ENCODE assay signal across 8 mouse cellular contexts in the genomic region with DNA sequence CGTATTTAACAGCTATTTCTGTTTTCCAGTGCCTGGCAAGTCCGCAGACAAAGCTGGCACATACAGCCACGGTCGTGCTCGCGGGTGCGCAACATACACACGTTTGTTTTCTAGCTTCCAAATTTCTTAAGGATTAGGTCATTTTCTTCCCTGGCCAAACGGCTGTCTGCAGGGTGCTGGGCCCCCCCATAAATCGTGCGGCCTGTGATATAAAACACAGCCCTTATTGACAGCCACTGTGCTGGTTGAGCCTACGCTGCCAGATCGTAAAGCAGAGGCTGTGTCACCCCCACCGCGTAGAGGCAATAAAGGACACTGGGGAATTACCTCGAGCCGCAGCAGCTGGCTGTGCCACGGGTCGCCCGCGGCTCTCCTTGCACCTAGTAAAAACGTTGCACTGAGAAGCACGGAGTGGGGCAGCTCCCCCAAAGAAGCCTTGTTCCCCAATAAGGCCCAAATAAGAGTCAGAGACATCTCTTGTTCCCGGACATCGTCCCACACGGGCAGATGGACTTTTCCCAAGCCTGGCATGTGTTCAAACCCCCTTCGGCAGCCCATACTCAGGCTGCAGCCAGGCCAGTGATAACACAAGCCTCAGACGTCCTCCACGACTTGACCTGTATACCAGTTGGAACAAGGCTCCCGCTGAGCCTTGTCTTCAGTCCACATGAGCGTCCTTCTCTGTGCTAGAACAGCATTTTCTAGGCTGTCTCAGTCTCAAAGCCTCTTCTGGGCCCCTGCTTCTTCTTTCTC.
DNase-seq lines count a peak whose midpoint lies in the region; ATAC-seq and TF ChIP-seq lines count a peak whose summit lies in the region.

No protein-coding gene starts in this region.

- H3K9me3 ChIP-seq in hindbrain, embryonic 13.5 days, result peaks cover 4% of the 10 kb centered on the region; the same call in 1 of the 2 replicates
- H3K9me3 ChIP-seq in hindbrain, embryonic 12.5 days (replicated peaks), result 0 out of 2 replicates have a peak, but pooled peaks cover 2% of the 10 kb centered on the region
- no peaks in the 10 kb centered on the region for H3K9me3 ChIP-seq in ES-E14 (ENCODE audit: control insufficient read depth, insufficient read depth, low read depth, low read length)
- H3K9me3 ChIP-seq in stomach, embryonic 16.5 days (replicated peaks; ENCODE audit: control insufficient read depth, low read length), result peaks cover 4% of the 10 kb centered on the region; the same call in 1 of the 2 replicates
- H3K9me3 ChIP-seq in liver, embryonic 11.5 days (ENCODE audit: control insufficient read depth, low read length), result no peaks in the 10 kb centered on the region

- H3K27me3 ChIP-seq in hindbrain, embryonic 13.5 days, result 0 out of 2 replicates have a peak, but pooled peaks cover 3% of the 10 kb centered on the region
- no peaks in the 10 kb centered on the region for H3K27me3 ChIP-seq in hindbrain, embryonic 12.5 days
- H3K27me3 ChIP-seq in stomach, embryonic 16.5 days (ENCODE audit: control insufficient read depth, insufficient read depth, low read length), result no peaks in the 10 kb centered on the region
- no peaks in the 10 kb centered on the region for H3K27me3 ChIP-seq in liver, embryonic 11.5 days (replicated peaks; ENCODE audit: control insufficient read depth, insufficient read depth, low read length)

- no peak overlapping the region for H3K9ac ChIP-seq in hindbrain, embryonic 13.5 days
- H3K9ac ChIP-seq in hindbrain, embryonic 12.5 days, result no peak overlapping the region
- H3K9ac ChIP-seq in ES-E14 (ENCODE audit: insufficient read depth, low read depth, low read length, poor library complexity, severe bottlenecking), result no peak overlapping the region
- no peak overlapping the region for H3K9ac ChIP-seq in stomach, embryonic 16.5 days (ENCODE audit: low read length)
- H3K9ac ChIP-seq in liver, embryonic 11.5 days (ENCODE audit: low read depth, low read length), result no peak overlapping the region

- peak overlapping the region; percentile 8; the same call in 1 of the 2 replicates for H3K4me2 ChIP-seq in hindbrain, embryonic 13.5 days
- H3K4me2 ChIP-seq in hindbrain, embryonic 12.5 days (replicated peaks), result no peak overlapping the region
- H3K4me2 ChIP-seq in stomach, embryonic 16.5 days (ENCODE audit: low read depth, low read length), result peak overlapping the region; percentile 22; the same call in 1 of the 2 replicates
- H3K4me2 ChIP-seq in liver, embryonic 11.5 days, result no peak overlapping the region

- 0 out of 2 replicates have a peak, but pooled peaks have one; percentile 33 for ATAC-seq in hindbrain, embryonic 13.5 days (ENCODE audit: low FRiP score)
- ATAC-seq in hindbrain, embryonic 12.5 days (ENCODE audit: low FRiP score), result no peak
- peak; percentile 31; the same call in 1 of the 2 replicates for ATAC-seq in stomach, embryonic 16.5 days (ENCODE audit: insufficient read depth, low FRiP score)
- ATAC-seq in liver, embryonic 11.5 days (replicated peaks; ENCODE audit: low FRiP score), result no peak

- H3K36me3 ChIP-seq in hindbrain, embryonic 13.5 days, result no peaks in the 10 kb centered on the region
- H3K36me3 ChIP-seq in hindbrain, embryonic 12.5 days, result no peaks in the 10 kb centered on the region
- H3K36me3 ChIP-seq in ES-E14 (ENCODE audit: control insufficient read depth, insufficient read depth, low read length, poor library complexity, severe bottlenecking), result no peaks in the 10 kb centered on the region
- H3K36me3 ChIP-seq in stomach, embryonic 16.5 days (ENCODE audit: control insufficient read depth, insufficient read depth, low read length), result no peaks in the 10 kb centered on the region
- H3K36me3 ChIP-seq in liver, embryonic 11.5 days (ENCODE audit: control insufficient read depth, insufficient read depth, low read length), result no peaks in the 10 kb centered on the region

- in situ Hi-C loops in ES-E14 (cut with MboI; ENCODE audit: low sequenced_read_pairs in 2 of 2, unreplicated experiment in 2 of 2), result no loop called here

- no peak for DNase-seq in ES-E14 (ENCODE audit: low read depth, low spot score)
- DNase-seq in embryo, embryonic 9.5 days (ENCODE audit: extremely low spot score), result peak; percentile 22
- peak; percentile 5 for DNase-seq in kidney, postnatal 14 days
- DNase-seq in liver, embryonic 11.5 days (ENCODE audit: low spot score), result no peak
- no peak for DNase-seq in layer of hippocampus, adult 9-11 months

- 60% methylated on average over 31 of the region's 31 CpGs for WGBS in hindbrain, embryonic 13.5 days
- WGBS in hindbrain, embryonic 12.5 days, result 69% methylated on average over 31 of the region's 31 CpGs
- 42% methylated on average over 31 of the region's 31 CpGs for WGBS in stomach, embryonic 16.5 days
- WGBS in liver, embryonic 11.5 days, result 64% methylated on average over 31 of the region's 31 CpGs

- H3K4me1 ChIP-seq in hindbrain, embryonic 13.5 days (replicated peaks), result peaks cover 6% of the 10 kb centered on the region
- 0 out of 2 replicates have a peak, but pooled peaks cover 4% of the 10 kb centered on the region for H3K4me1 ChIP-seq in hindbrain, embryonic 12.5 days
- H3K4me1 ChIP-seq in ES-E14 (ENCODE audit: control insufficient read depth in 2 of 2, insufficient read depth in 2 of 2, low read length in 2 of 2, poor library complexity in 1 of 2), result peaks cover 0 to 2% of the 10 kb centered on the region in 2 experiments; a peak in 1 of 4 replicates
- peaks cover 6% of the 10 kb centered on the region; the same call in 1 of the 2 replicates for H3K4me1 ChIP-seq in stomach, embryonic 16.5 days (ENCODE audit: control insufficient read depth, insufficient read depth, low read length)
- no peaks in the 10 kb centered on the region for H3K4me1 ChIP-seq in liver, embryonic 11.5 days (replicated peaks; ENCODE audit: control insufficient read depth, insufficient read depth, low read length)

- H3K27ac ChIP-seq in hindbrain, embryonic 13.5 days, result peak overlapping the region; percentile 30; the same call in 1 of the 2 replicates
- no peak overlapping the region for H3K27ac ChIP-seq in hindbrain, embryonic 12.5 days
- H3K27ac ChIP-seq in ES-E14 (ENCODE audit: insufficient read depth, low read depth, low read length, poor library complexity, severe bottlenecking), result no peak overlapping the region
- H3K27ac ChIP-seq in stomach, embryonic 16.5 days (ENCODE audit: low read length), result no peak overlapping the region
- H3K27ac ChIP-seq in liver, embryonic 11.5 days (ENCODE audit: low read depth, low read length), result no peak overlapping the region

- H3K4me3 ChIP-seq in hindbrain, embryonic 13.5 days, result no peak overlapping the region
- no peak overlapping the region for H3K4me3 ChIP-seq in hindbrain, embryonic 12.5 days
- H3K4me3 ChIP-seq in ES-E14 (ENCODE audit: insufficient read depth in 1 of 2, low read depth in 1 of 2, low read length in 2 of 2, poor library complexity in 1 of 2, severe bottlenecking in 1 of 2), result peak overlapping the region; percentile 13 to 18; a peak in 2 of 4 replicates
- no peak overlapping the region for H3K4me3 ChIP-seq in stomach, embryonic 16.5 days (replicated peaks; ENCODE audit: low read length)
- no peak overlapping the region for H3K4me3 ChIP-seq in liver, embryonic 11.5 days (ENCODE audit: low read depth, low read length)

TF ChIP-seq in ES-E14, 5 proteins besides CTCF, POLR2A, EP300 and RAD21:
- TF ChIP-seq MAFK (IDR thresholded peaks at IDR 0.05; ENCODE audit: insufficient read depth, low read depth, low read length), result no peak
- TF ChIP-seq ZC3H11A (IDR thresholded peaks at IDR 0.05; ENCODE audit: borderline replicate concordance, low read depth, low read length), result no peak
- no peak for TF ChIP-seq ZNF384 (IDR thresholded peaks at IDR 0.05; ENCODE audit: low read depth, low read length)
- no peak for TF ChIP-seq CHD2 (IDR thresholded peaks at IDR 0.05; ENCODE audit: low read depth, low read length)
- TF ChIP-seq HCFC1 (IDR thresholded peaks at IDR 0.05; ENCODE audit: borderline replicate concordance, insufficient read depth, low read length), result no peak

Comparison
In these comparisons a context has a peak if more than half of its experiments do, and no peak if none do; other contexts are left out.
1. ATAC-seq: peak in hindbrain, embryonic 13.5 days (single experiment) and stomach, embryonic 16.5 days (single experiment); none in hindbrain, embryonic 12.5 days (single experiment) and liver, embryonic 11.5 days (single experiment).
2. H3K4me2 ChIP-seq: peak in hindbrain, embryonic 13.5 days (single experiment) and stomach, embryonic 16.5 days (single experiment); none in hindbrain, embryonic 12.5 days (single experiment) and liver, embryonic 11.5 days (single experiment).
3. H3K4me3 ChIP-seq: peak in ES-E14 (2 of 2); none in hindbrain, embryonic 13.5 days (single experiment), hindbrain, embryonic 12.5 days (single experiment), stomach, embryonic 16.5 days (single experiment) and liver, embryonic 11.5 days (single experiment).
4. DNase-seq: peak in embryo, embryonic 9.5 days (single experiment) and kidney, postnatal 14 days (single experiment); none in ES-E14 (single experiment), liver, embryonic 11.5 days (single experiment) and layer of hippocampus, adult 9-11 months (single experiment).